Comparison of ENCODE assay signal across 7 mouse cellular contexts in the genomic region with DNA sequence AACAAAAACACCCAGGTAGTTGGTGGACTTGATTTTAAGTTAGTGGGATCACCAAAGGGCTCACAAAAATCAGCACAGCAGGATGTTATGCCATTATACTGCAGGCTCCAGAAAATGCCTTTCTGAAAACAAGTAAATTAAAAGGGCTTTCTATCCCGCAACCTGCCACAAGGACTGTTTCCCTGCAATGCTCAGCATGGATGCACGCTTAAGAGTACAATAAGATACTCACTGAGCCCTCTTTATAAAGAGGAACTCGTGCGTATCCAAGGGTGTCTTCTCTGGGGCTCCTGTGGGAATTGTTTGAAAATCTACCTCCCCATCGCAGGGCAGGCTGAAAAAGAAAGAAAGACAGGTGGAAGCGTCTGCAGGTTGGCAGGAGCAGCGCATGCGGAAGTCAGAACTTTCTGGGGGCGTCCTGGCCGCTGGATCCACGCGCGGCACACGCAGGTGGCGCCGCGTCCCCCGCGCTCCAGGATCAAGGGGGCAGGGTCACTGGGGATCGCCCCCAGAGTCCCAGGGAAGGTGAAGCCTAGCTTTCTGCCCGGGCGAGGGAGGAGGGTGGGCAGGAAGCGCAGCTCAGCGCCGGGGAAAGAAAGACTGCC. TPM values are rescaled to one million over a fixed set of nuclear protein-coding genes. Genes with fewer than 3 reads are reported as not detected.
A peak's percentile ranks its signal among the peaks of the same experiment; 100 is the strongest.
DNase-seq lines count a peak whose midpoint lies in the region; ATAC-seq lines count a peak whose summit lies in the region.

No protein-coding gene starts in this region.

- peak overlapping the region; percentile 82 for H3K9ac ChIP-seq in midbrain, embryonic 16.5 days (ENCODE audit: low read depth, low read length)

- ATAC-seq in midbrain, embryonic 16.5 days = peak; percentile 50; the same call in 1 of the 2 replicates

- intact Hi-C loops in left cerebral cortex, postnatal 10 days (cut with DNase I) = no loop called here

- under 1% methylated on average over 25 of the region's 25 CpGs for WGBS in forebrain, embryonic 10.5 days
- WGBS in midbrain, embryonic 16.5 days = under 1% methylated on average over 20 of the region's 25 CpGs

- peak overlapping the region; percentile 92 for H3K4me2 ChIP-seq in midbrain, embryonic 16.5 days (ENCODE audit: low read length)

- peaks cover 31% of the 10 kb centered on the region for H3K36me3 ChIP-seq in forebrain, embryonic 10.5 days (replicated peaks)
- H3K36me3 ChIP-seq in midbrain, embryonic 16.5 days (ENCODE audit: control insufficient read depth, insufficient read depth, low read length) = no peaks in the 10 kb centered on the region

- H3K27me3 ChIP-seq in forebrain, embryonic 10.5 days (ENCODE audit: poor library complexity, severe bottlenecking) = peaks cover 3% of the 10 kb centered on the region
- no peaks in the 10 kb centered on the region for H3K27me3 ChIP-seq in midbrain, embryonic 16.5 days (ENCODE audit: control insufficient read depth, insufficient read depth, low read depth, low read length)

- H3K27ac ChIP-seq in forebrain, embryonic 10.5 days = peak overlapping the region; percentile 99
- peak overlapping the region; percentile 75 for H3K27ac ChIP-seq in midbrain, embryonic 16.5 days (ENCODE audit: low read length)

- peak; percentile 9 to 50 for DNase-seq in left cerebral cortex, adult 8-10 months (ENCODE audit: low spot score in 2 of 2)
- DNase-seq in left cerebral cortex, postnatal 10 days (ENCODE audit: extremely low spot score in 1 of 2, low spot score in 2 of 2) = no peak
- DNase-seq in ZHBTc4 (ENCODE audit: low read depth, low spot score) = peak; percentile 61
- DNase-seq in forebrain, embryonic 10.5 days (ENCODE audit: extremely low spot score, low spot score) = no peak
- DNase-seq in layer of hippocampus, adult 9-11 months = peak; percentile 49
- DNase-seq in cerebellum, postnatal 4 days (ENCODE audit: low spot score in 2 of 2) = no peak

- peaks cover 43% of the 10 kb centered on the region for H3K4me1 ChIP-seq in forebrain, embryonic 10.5 days
- H3K4me1 ChIP-seq in midbrain, embryonic 16.5 days (ENCODE audit: control insufficient read depth, insufficient read depth, low read length) = peaks cover 2% of the 10 kb centered on the region; the same call in 1 of the 2 replicates

- peak overlapping the region; percentile 67 for H3K4me3 ChIP-seq in forebrain, embryonic 10.5 days
- H3K4me3 ChIP-seq in midbrain, embryonic 16.5 days (ENCODE audit: low read depth, low read length) = peak overlapping the region; percentile 84

- no peaks in the 10 kb centered on the region for H3K9me3 ChIP-seq in forebrain, embryonic 10.5 days
- H3K9me3 ChIP-seq in midbrain, embryonic 16.5 days (replicated peaks; ENCODE audit: control insufficient read depth, low read length, poor library complexity, severe bottlenecking) = no peaks in the 10 kb centered on the region

RNA-seq across cellular contexts. Expression of gene Ccnjl, which starts 0.4 kb away (rescaled TPM):
- total RNA-seq in left cerebral cortex, adult 8-10 months (2022) = 1 to 10 TPM; 2.8 to 4.0 (median 3.2) TPM
- total RNA-seq in left cerebral cortex, postnatal 10 days (2021) = 1 to 10 TPM; 4.4 to 5.2 TPM
- polyA plus RNA-seq in forebrain, embryonic 10.5 days (2016; fragmentation: Nextera tagmentation; extraction: Ambion mirVana) = 34.8 and 36.9 TPM in 2 replicates
- 7.4 and 10.4 TPM in 2 replicates for polyA plus RNA-seq in midbrain, embryonic 16.5 days (2015; fragmentation: Nextera tagmentation; extraction: Ambion mirVana)

RNA-seq across cellular contexts. Expression of gene C1qtnf2, which starts 54.1 kb away (rescaled TPM):
- total RNA-seq in left cerebral cortex, adult 8-10 months (2022) = 1 to 10 TPM; 1.7 to 3.7 (median 2.1) TPM
- 1 to 10 TPM; 5.3 to 6.5 TPM for total RNA-seq in left cerebral cortex, postnatal 10 days (2021)
- polyA plus RNA-seq in forebrain, embryonic 10.5 days (2016; fragmentation: Nextera tagmentation; extraction: Ambion mirVana) = 0.71 and 1.2 TPM in 2 replicates
- 10.2 and 12.9 TPM in 2 replicates for polyA plus RNA-seq in midbrain, embryonic 16.5 days (2015; fragmentation: Nextera tagmentation; extraction: Ambion mirVana)

RNA-seq across cellular contexts. Expression of gene 4933415A04Rik, which starts 58.7 kb away (rescaled TPM):
- 1 to 10 TPM in 1 of 4 experiments, under 1 TPM in 3; 0.53 to 1.1 (median 0.86) TPM for total RNA-seq in left cerebral cortex, adult 8-10 months (2022)
- 1 to 10 TPM; 1.6 TPM for total RNA-seq in left cerebral cortex, postnatal 10 days (2021)
- 10.7 and 11.2 TPM in 2 replicates for polyA plus RNA-seq in forebrain, embryonic 10.5 days (2016; fragmentation: Nextera tagmentation; extraction: Ambion mirVana)
- polyA plus RNA-seq in midbrain, embryonic 16.5 days (2015; fragmentation: Nextera tagmentation; extraction: Ambion mirVana) = 3.0 and 3.2 TPM in 2 replicates

Comparison
In these comparisons a context has a peak if more than half of its experiments do, and no peak if none do; other contexts are left out.
1. DNase-seq: peak in left cerebral cortex, adult 8-10 months (2 of 2), ZHBTc4 (single experiment) and layer of hippocampus, adult 9-11 months (single experiment); none in left cerebral cortex, postnatal 10 days (0 of 2), forebrain, embryonic 10.5 days (single experiment) and cerebellum, postnatal 4 days (0 of 2).